25 mouse cellular contexts compared by ENCODE assay signal in the genomic region with DNA sequence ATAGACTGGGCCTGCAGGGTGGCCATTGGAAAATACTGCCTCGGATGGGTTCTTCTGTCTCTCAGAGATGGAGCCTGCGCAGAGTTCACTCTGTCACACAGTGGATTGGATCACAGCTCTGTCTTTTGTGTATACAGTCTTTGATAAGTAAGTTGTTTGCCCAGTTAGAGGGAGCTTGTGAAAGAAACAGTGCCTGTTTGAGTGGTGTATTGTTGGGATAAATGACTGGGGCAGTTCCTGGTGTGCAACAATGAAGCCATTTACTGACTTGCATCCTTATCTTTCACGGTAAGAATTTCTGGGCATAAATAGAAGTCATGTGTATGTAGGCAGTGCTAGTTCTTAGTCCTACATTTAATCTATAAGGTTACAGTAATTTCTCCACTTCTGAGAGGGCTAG. TPM values are rescaled to one million over a fixed set of nuclear protein-coding genes. Genes with fewer than 3 reads are reported as not detected.
DNase-seq lines count a peak whose midpoint lies in the region; ATAC-seq and TF ChIP-seq lines count a peak whose summit lies in the region.
"Had no signal": no experiment of that assay in that cellular context is flagged by ENCODE, and none has a peak within 500 bp of the region (broad histone marks: within the 10 kb centered on the region; RNA-seq: fewer than 3 reads in every experiment).

No protein-coding gene starts in this region.

- no peaks in the 10 kb centered on the region for H3K9me3 ChIP-seq in hindbrain, embryonic 12.5 days (replicated peaks)
- no peaks in the 10 kb centered on the region for H3K9me3 ChIP-seq in hindbrain, embryonic 16.5 days (ENCODE audit: control insufficient read depth, low read length)
- H3K9me3 ChIP-seq: embryonic facial prominence, embryonic 12.5 days; kidney, embryonic 15.5 days; limb, embryonic 10.5 days; liver, embryonic 15.5 days; midbrain, embryonic 15.5 days had no signal

- 0 out of 2 replicates have a peak, but pooled peaks have one; percentile 43 for ATAC-seq in hindbrain, embryonic 12.5 days (ENCODE audit: low FRiP score)
- ATAC-seq in hindbrain, embryonic 16.5 days = no peak
- ATAC-seq: forebrain, postnatal 0 days; midbrain, embryonic 15.5 days had no signal

- H3K27me3 ChIP-seq in hindbrain, embryonic 12.5 days = no peaks in the 10 kb centered on the region
- H3K27me3 ChIP-seq in hindbrain, embryonic 16.5 days (replicated peaks; ENCODE audit: control insufficient read depth, insufficient read depth, low read length) = no peaks in the 10 kb centered on the region
- H3K27me3 ChIP-seq in testis, adult 2 months (ENCODE audit: control insufficient read depth, insufficient read depth, low read length) = no peaks in the 10 kb centered on the region
- H3K27me3 ChIP-seq in small intestine, adult 2 months (ENCODE audit: control insufficient read depth, insufficient read depth, low read length) = no peaks in the 10 kb centered on the region
- H3K27me3 ChIP-seq: embryonic facial prominence, embryonic 12.5 days; kidney, embryonic 15.5 days; liver, embryonic 15.5 days; midbrain, embryonic 15.5 days had no signal

- TF ChIP-seq POLR2A in testis, adult 2 months (IDR thresholded peaks at IDR 0.05; ENCODE audit: control insufficient read depth, low read depth, low read length) = no peak
- TF ChIP-seq POLR2A in small intestine, adult 2 months (IDR thresholded peaks at IDR 0.05; ENCODE audit: low read depth, low read length) = no peak

- WGBS in hindbrain, embryonic 12.5 days = 46% methylated on average over 3 of the region's 3 CpGs
- WGBS in hindbrain, embryonic 16.5 days = 36% methylated on average over 3 of the region's 3 CpGs
- 36% methylated on average over 3 of the region's 3 CpGs for WGBS in small intestine, adult 2 months

- DNase-seq in testis, postnatal 10 days (ENCODE audit: low spot score) = no peak
- DNase-seq in spleen, adult 12 weeks (ENCODE audit: low spot score) = no peak
- no peak for DNase-seq in urinary bladder, postnatal 4 days (ENCODE audit: low spot score in 2 of 2)
- DNase-seq in urinary bladder, postnatal 14 days (ENCODE audit: low spot score) = no peak
- DNase-seq: adrenal gland, postnatal 36 days; cerebellum, adult 11-12 months; cerebellum, postnatal 10 days; forebrain, postnatal 0 days; gastrocnemius, adult 2 months; kidney, adult 11 months; kidney, postnatal 36 days; liver; lung, postnatal 4 days; right cerebral cortex, postnatal 14 days; thymus, postnatal 14 days had no signal

- no peak overlapping the region for H3K4me3 ChIP-seq in hindbrain, embryonic 12.5 days
- H3K4me3 ChIP-seq in hindbrain, embryonic 16.5 days (ENCODE audit: low read length) = no peak overlapping the region
- no peak overlapping the region for H3K4me3 ChIP-seq in testis, adult 2 months (ENCODE audit: control insufficient read depth, low read depth, low read length)
- no peak overlapping the region for H3K4me3 ChIP-seq in small intestine, adult 2 months (ENCODE audit: low read depth, low read length)
- H3K4me3 ChIP-seq: embryonic facial prominence, embryonic 12.5 days; gastrocnemius, adult 2 months; kidney, embryonic 15.5 days; limb, embryonic 10.5 days; liver, embryonic 15.5 days; midbrain, embryonic 15.5 days; myocyte had no signal

- peaks cover 5% of the 10 kb centered on the region for H3K36me3 ChIP-seq in hindbrain, embryonic 12.5 days
- no peaks in the 10 kb centered on the region; the same call in 1 of the 2 replicates for H3K36me3 ChIP-seq in hindbrain, embryonic 16.5 days (ENCODE audit: control insufficient read depth, insufficient read depth, low read length)
- no peaks in the 10 kb centered on the region for H3K36me3 ChIP-seq in testis, adult 2 months (ENCODE audit: control insufficient read depth, insufficient read depth, low read length)
- H3K36me3 ChIP-seq in small intestine, adult 2 months (ENCODE audit: control insufficient read depth, insufficient read depth, low read length) = no peaks in the 10 kb centered on the region

- no peak overlapping the region for H3K4me2 ChIP-seq in hindbrain, embryonic 12.5 days (replicated peaks)
- H3K4me2 ChIP-seq in hindbrain, embryonic 16.5 days (ENCODE audit: low read length) = no peak overlapping the region
- H3K4me2 ChIP-seq: embryonic facial prominence, embryonic 12.5 days; kidney, embryonic 15.5 days; liver, embryonic 15.5 days; midbrain, embryonic 15.5 days had no signal

- H3K27ac ChIP-seq in hindbrain, embryonic 12.5 days = no peak overlapping the region
- no peak overlapping the region for H3K27ac ChIP-seq in hindbrain, embryonic 16.5 days (ENCODE audit: low read depth, low read length)
- peak overlapping the region; percentile 39; the same call in 1 of the 2 replicates for H3K27ac ChIP-seq in testis, adult 2 months (ENCODE audit: control insufficient read depth, insufficient read depth, low read depth, low read length)
- peak overlapping the region; percentile 41; the same call in 1 of the 2 replicates for H3K27ac ChIP-seq in small intestine, adult 2 months (ENCODE audit: insufficient read depth, low read depth, low read length)
- H3K27ac ChIP-seq: embryonic facial prominence, embryonic 12.5 days; gastrocnemius, adult 2 months; kidney, embryonic 15.5 days; limb, embryonic 10.5 days; liver, embryonic 15.5 days; midbrain, embryonic 15.5 days had no signal

- peak overlapping the region; percentile 23; the same call in 1 of the 2 replicates for H3K9ac ChIP-seq in hindbrain, embryonic 12.5 days
- no peak overlapping the region for H3K9ac ChIP-seq in hindbrain, embryonic 16.5 days (ENCODE audit: low read depth, low read length)
- H3K9ac ChIP-seq: embryonic facial prominence, embryonic 12.5 days; forebrain, postnatal 0 days; kidney, embryonic 15.5 days; liver, embryonic 15.5 days; midbrain, embryonic 15.5 days had no signal

- TF ChIP-seq CTCF in testis, adult 2 months (IDR thresholded peaks at IDR 0.05; ENCODE audit: control insufficient read depth, insufficient read depth, insufficient replicate concordance, low read depth, low read length) = no peak
- no peak for TF ChIP-seq CTCF in small intestine, adult 2 months (IDR thresholded peaks at IDR 0.05; ENCODE audit: extremely low read depth, insufficient read length, insufficient replicate concordance, low read depth, low read length)

- H3K4me1 ChIP-seq in hindbrain, embryonic 12.5 days = 0 out of 2 replicates have a peak, but pooled peaks cover 3% of the 10 kb centered on the region
- H3K4me1 ChIP-seq in hindbrain, embryonic 16.5 days (ENCODE audit: control insufficient read depth, insufficient read depth, low read depth, low read length) = no peaks in the 10 kb centered on the region
- no peaks in the 10 kb centered on the region for H3K4me1 ChIP-seq in testis, adult 2 months (ENCODE audit: control insufficient read depth, insufficient read depth, low read length)
- peaks cover 3% of the 10 kb centered on the region; the same call in 1 of the 2 replicates for H3K4me1 ChIP-seq in small intestine, adult 2 months (ENCODE audit: control insufficient read depth, insufficient read depth, insufficient read length, low read length)
- H3K4me1 ChIP-seq: embryonic facial prominence, embryonic 12.5 days; kidney, embryonic 15.5 days; limb, embryonic 10.5 days; liver, embryonic 15.5 days; midbrain, embryonic 15.5 days had no signal

RNA-seq across cellular contexts. Expression of gene Blzf1, which starts 46.2 kb away (rescaled TPM):
- polyA plus RNA-seq in hindbrain, embryonic 12.5 days (2016; fragmentation: Nextera tagmentation; extraction: Ambion mirVana) = 31.0 and 31.3 TPM in 2 replicates
- 29.4 and 31.3 TPM in 2 replicates for polyA plus RNA-seq in hindbrain, embryonic 16.5 days (2015; fragmentation: Nextera tagmentation; extraction: Ambion mirVana)
- 15.2 and 16.9 TPM in 2 replicates for polyA plus RNA-seq in testis, adult 2 months (2012; rRNA removed)
- 0.86 and 1.1 TPM in 2 replicates for polyA plus RNA-seq in small intestine, adult 2 months (2012; rRNA removed)

RNA-seq across cellular contexts. Expression of gene Nme7, which starts 49.5 kb away (rescaled TPM):
- polyA plus RNA-seq in hindbrain, embryonic 12.5 days (2016; fragmentation: Nextera tagmentation; extraction: Ambion mirVana) = 29.8 and 32.0 TPM in 2 replicates
- polyA plus RNA-seq in hindbrain, embryonic 16.5 days (2015; fragmentation: Nextera tagmentation; extraction: Ambion mirVana) = 32.0 and 35.8 TPM in 2 replicates
- 39.0 and 42.8 TPM in 2 replicates for polyA plus RNA-seq in testis, adult 2 months (2012; rRNA removed)
- 1.6 and 1.9 TPM in 2 replicates for polyA plus RNA-seq in small intestine, adult 2 months (2012; rRNA removed)

Comparison
In these comparisons a context has a peak if more than half of its experiments do, and no peak if none do; other contexts are left out.
1. H3K27ac ChIP-seq: peak in testis, adult 2 months (single experiment) and small intestine, adult 2 months (single experiment); none in hindbrain, embryonic 12.5 days (single experiment) and hindbrain, embryonic 16.5 days (single experiment).
2. RNA of gene Nme7, which starts 49.5 kb away (polyA plus RNA-seq): 39.0 to 42.8 TPM in testis, adult 2 months, 32.0 to 35.8 TPM in hindbrain, embryonic 16.5 days and 29.8 to 32.0 TPM in hindbrain, embryonic 12.5 days; 1.6 to 1.9 TPM in small intestine, adult 2 months; every median in the first group is over 10 times any median in the second.